Mouse (Mus musculus) lung, postnatal 0 days (tissue): ENCODE data around the gene Ehbp1l1.

Experiments
- CTCF ChIP-seq: IDR thresholded peaks from 2 replicates; pipeline ENCODE4 v1.5.1; 2016; ENCODE audit warnings: antibody characterized with exemption, mild to moderate bottlenecking
- EP300 ChIP-seq: IDR thresholded peaks from 2 replicates; pipeline ENCODE4 v1.6.1; 2016; ENCODE audit warnings: antibody characterized with exemption, mild to moderate bottlenecking, control low read depth

- TF ChIP-seq CTCF (no peak), EP300 (no peak)
Observed at GRCm38 (mm10) chr19:5665465-5665864, 60.7 kb downstream of the Ehbp1l1 start.
